Mouse (Mus musculus) bone marrow, adult 2 months (tissue): ENCODE measurements around the gene Gm7534.

Experiments
- CTCF ChIP-seq: fragments of 200-500 bp; IDR thresholded peaks from 2 replicates; pipeline ENCODE4 v1.5.1; 2011; ENCODE audit warnings: low read length, control low read depth; ENCODE audit not compliant: control insufficient read depth, insufficient read depth
- POLR2A ChIP-seq: fragments of 200-500 bp; IDR thresholded peaks from 2 replicates; pipeline ENCODE4 v1.6.1; 2011; ENCODE audit warnings: low read depth, mild to moderate bottlenecking, control low read depth, low read length, borderline replicate concordance; ENCODE audit not compliant: control insufficient read depth

GRCm38 (mm10) chr4:134153656-134154055 lies 49.1 kb downstream of the Gm7534 start:
- TF ChIP-seq CTCF (no peak), POLR2A (no peak)
